Mouse (Mus musculus): ENCODE data around the gene Mfrp.

- no peak for TF ChIP-seq CTCF (IDR thresholded peaks at IDR 0.05; ENCODE audit: extremely low read depth, insufficient read depth, insufficient read length, insufficient replicate concordance)
- TF ChIP-seq POLR2A (IDR thresholded peaks at IDR 0.05; ENCODE audit: low read depth, low read length) = no peak
These were observed 30.7 kb upstream of the Mfrp start for GRCm38 (mm10) chr9:44070844-44071231.
